Mouse (Mus musculus): ENCODE results near the gene Capsl.

DNA sequence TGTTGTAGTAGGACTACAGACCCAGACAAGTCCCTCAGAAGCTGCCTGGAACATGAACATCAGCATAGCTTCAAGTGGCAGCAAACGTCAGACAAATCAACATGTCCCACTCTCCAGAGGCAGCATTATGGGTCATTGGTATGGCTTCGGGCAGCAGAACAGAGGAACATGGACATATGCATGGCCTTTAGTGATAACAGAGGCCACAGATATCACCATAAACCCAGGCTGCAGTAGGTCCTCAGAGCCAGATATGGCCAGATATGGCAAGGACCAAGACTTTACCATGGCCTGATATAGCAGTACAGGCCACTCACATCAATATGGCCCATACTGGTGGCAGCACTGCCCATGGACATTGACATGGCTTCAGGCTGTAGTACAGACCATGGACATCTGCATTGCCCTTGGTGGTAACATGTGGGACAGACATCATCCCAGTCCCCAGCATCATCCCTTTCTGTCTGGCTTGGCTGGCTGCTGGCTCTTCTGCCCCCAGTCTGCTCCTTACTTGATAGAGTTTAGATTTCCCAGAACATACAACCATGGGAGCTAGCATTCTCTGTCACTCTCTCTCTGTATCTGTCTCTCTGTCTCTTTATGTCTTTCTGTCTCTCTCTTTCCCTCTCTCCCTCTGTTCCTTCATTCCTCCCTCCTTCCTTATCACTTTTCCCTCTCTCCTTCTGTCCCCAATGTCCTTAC, 53.7 kb downstream of the Capsl start:
- no peak for TF ChIP-seq ZNF384 (IDR thresholded peaks at IDR 0.05; ENCODE audit: low read depth, low read length)
- TF ChIP-seq CHD2 (IDR thresholded peaks at IDR 0.05; ENCODE audit: low read depth, low read length) = no peak

Measured in ES-E14 (cell line).